Mouse (Mus musculus) liver, adult 2 months (tissue): Measurements from ENCODE around the gene Tsfm.
A peak's percentile ranks its signal among the peaks of the same experiment; 100 is the strongest.

Experiments
- CTCF ChIP-seq: fragments of 200-500 bp; IDR thresholded peaks from 2 replicates; pipeline ENCODE4 v1.5.1; 2011; ENCODE audit warnings: low read depth, low read length, control low read depth
- POLR2A ChIP-seq: fragments of 200-500 bp; IDR thresholded peaks from 2 replicates; pipeline ENCODE4 v1.6.1; 2011; ENCODE audit warnings: low read length, control low read depth; ENCODE audit not compliant: insufficient read depth; ENCODE audit errors: extremely low read depth

DNA sequence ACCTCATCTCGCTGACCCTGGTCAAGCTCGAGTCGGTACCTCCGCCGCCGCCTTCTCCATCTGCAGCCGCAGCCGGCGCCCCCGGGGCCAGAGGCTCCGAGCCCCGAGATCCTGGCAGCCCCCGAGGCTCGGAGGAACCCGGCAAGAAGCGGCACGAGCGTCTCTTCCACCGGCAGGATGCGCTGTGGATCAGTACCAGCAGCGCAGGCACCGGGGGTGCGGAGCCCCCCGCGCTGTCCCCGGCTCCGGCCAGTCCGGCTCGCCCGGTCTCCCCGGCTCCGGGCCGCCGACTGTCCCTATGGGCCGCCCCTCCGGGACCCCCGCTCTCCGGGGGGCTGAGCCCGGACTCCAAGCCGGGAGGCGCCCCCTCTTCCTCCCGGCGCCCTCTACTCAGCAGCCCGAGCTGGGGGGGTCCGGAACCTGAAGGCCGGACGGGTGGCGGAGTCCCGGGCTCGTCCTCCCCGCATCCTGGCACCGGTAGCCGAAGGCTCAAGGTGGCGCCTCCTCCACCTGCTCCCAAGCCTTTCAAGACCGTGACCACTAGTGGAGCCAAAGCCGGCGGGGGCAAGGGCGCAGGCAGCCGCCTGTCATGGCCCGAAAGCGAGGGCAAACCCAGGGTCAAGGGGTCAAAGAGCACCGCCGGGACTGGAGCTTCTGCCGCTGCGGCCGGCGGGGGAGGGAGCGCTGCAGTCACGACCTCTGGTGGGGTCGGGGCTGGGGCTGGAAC lies 49.2 kb upstream of the Tsfm start:
- peak; percentile 59 for TF ChIP-seq CTCF
- TF ChIP-seq POLR2A = 0 out of 2 replicates have a peak, but pooled peaks have one; percentile 17
